Mouse (Mus musculus): ENCODE measurements around the gene Dynlt3.
"Not testable (repeated sequence)": the region's sequence is repeated elsewhere in the genome, so short reads cannot be mapped to it uniquely, and the experiment has no call there.

Dynlt3 gene

DNA sequence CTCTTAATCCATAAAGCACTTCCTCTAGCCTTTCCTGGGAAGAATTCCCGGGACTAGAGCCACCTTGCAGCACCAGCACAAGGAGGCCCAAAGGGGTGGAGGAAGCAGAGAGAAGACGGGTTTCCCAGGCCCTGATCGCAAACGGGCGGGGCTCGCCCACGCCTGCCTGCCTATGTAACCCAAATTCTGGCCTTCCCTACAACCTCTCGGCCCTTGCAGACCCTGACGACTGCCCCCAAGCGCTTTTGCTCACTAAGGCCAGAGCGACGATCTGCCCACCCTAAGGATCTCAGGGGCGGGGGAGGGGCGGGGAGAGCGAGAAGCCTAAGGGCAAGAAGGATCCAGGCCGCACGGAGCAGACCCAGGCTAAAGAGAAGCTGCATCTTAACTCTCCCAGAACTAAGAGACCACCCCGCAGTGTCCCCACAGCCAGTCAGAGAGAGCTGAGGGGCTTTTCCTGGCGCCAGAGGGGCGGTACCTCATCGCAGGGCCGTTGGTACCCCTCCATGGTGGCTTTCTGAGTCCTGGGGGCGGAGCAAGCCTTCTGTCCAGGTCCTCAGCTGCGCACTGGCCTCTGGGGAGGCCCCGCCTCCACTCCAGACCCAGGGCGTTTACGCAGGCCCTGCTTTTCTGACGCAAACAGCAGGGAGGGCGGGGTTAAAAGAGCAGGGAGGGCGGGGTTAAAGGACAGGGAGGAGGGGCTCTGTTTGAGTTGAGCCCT lies at the start of gene Dynlt3:
TSS of gene Dynlt3 (minus strand) at position 613 of the 721 bp plus-strand sequence.
- DNase-seq (ENCODE audit: low read depth, low spot score) = peak; percentile 91

DNA sequence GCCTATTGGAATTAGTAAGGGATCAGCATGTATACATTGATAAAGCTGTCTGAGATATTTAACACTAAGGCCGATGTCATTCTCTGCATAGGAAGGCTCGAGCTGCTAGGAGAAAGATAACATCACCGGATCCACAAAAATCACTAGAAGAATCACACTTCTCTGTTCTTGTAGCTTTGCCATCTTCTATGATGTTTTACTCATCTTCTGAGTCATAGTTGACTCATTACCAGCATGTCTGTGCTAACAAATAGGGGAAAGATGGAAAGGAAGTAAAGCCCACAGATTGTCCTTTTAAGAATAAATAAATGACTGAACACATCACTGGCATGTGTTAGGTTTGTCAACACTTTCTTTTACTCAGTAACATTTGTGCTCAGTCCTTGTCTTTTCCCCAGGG lies 37.0 kb upstream of the Dynlt3 start:
- no peak for DNase-seq (ENCODE audit: low read depth, low spot score)

DNA sequence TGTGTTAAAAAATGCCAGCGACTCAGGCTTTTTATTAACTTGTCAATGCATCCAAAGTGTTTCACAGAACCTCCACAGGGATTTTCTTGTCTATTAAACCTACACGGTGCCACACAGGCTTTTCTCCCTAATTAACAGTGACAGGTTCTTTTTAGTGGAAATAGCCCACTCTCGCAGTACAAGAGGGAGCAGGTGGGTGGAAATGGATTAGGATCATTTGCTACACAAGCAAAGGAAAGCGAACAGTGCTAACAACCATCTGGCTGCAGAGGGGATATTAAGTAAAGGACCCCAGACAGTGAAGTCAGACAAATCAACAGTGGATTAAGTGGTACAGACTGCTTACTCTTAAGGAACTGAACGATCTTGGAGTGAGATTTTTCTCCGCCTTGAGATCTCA lies 33.2 kb upstream of the Dynlt3 start:
- no peak for DNase-seq (ENCODE audit: low read depth, low spot score)

DNA sequence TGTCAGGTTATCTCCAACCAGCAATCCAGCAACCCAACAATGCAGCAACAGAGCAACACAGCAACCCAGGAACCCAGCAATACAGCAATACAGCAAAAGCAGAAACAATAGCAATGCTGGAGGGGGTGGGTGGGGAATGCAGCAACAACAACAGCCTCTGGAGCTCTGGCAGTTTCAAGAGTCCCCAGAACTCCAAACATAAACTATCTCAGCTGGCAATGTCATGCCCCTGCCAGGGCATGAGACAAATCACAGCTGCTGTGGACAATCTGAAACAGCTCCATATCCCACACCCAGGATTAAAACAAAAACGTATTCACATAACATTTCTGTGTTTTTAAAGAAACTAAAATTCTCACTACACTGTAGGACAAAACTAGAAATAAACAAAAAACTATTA lies 9.2 kb upstream of the Dynlt3 start:
- no peak for DNase-seq (ENCODE audit: low read depth, low spot score)

- DNase-seq (ENCODE audit: low read depth, low spot score) = no peak
Measured at GRCm38 (mm10) chrX:9671418-9671817, 8.6 kb upstream of the Dynlt3 start.

DNA sequence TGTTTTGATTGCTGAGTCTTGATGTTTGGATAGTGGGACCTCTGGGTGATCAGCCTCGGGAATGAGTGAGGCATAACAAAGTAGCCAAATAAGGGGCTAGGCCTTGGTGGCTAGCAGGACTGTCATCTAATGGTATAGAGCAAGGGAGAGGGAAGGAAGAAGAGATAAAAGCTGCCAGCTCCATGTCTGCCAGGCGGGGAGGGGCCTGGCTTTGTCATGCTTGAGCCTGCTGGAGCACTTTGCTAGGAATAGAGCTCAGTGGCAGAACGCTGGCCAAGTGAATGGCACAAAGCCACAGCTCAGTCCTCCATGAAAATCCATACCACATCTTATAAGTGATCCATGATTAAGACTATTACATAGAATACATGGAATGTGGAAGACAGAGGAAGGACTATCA lies 10.0 kb downstream of the Dynlt3 start:
- no peak for DNase-seq (ENCODE audit: low read depth, low spot score)

DNA sequence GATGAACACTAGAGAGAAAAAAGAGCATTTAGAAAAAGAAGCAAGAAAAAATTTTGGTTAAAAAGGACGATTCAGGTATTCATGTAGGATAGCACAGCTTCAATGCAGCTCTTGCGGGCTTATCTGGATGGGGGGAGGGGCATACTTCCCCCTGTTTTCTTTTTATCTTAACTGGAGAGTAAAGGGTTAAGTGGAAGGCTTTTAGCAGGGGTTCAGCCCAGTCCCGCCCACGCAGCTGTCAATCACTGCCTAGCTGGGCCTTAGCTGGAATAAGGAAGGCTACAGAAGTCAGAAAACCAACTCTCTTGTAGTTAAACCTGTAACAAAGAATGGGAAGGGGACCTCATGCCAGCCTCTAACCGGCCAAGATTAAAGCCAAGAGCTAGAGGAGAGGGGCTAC lies 22.2 kb downstream of the Dynlt3 start:
- DNase-seq (ENCODE audit: low read depth, low spot score) = not testable (repeated sequence)

- not testable (repeated sequence) for DNase-seq (ENCODE audit: low read depth, low spot score)
Measured at GRCm38 (mm10) chrX:9640126-9640525, 22.7 kb downstream of the Dynlt3 start.
